Mouse (Mus musculus) testis, adult 2 months (tissue): ENCODE measurements around the gene Ghdc. TPM values are rescaled to one million over a fixed set of nuclear protein-coding genes. Genes with fewer than 3 reads are reported as not detected.

Experiments
- H3K27ac ChIP-seq: fragments of 200-500 bp; 2 replicates; pipeline ENCODE4 v1.5.1; 2012; ENCODE audit warnings: low read depth, low read length; ENCODE audit not compliant: control insufficient read depth, insufficient read depth
- H3K27me3 ChIP-seq: fragments of 200-500 bp; 2 replicates; pipeline ENCODE4 v1.6.1; 2012; ENCODE audit warnings: mild to moderate bottlenecking, low read length, moderate library complexity; ENCODE audit not compliant: control insufficient read depth, insufficient read depth
- H3K36me3 ChIP-seq: fragments of 200-500 bp; 2 replicates; pipeline ENCODE4 v1.6.1; 2012; ENCODE audit warnings: mild to moderate bottlenecking, low read length; ENCODE audit not compliant: control insufficient read depth, insufficient read depth
- H3K4me1 ChIP-seq: fragments of 200-500 bp; 2 replicates; pipeline ENCODE4 v1.6.1; 2012; ENCODE audit warnings: low read length; ENCODE audit not compliant: control insufficient read depth, insufficient read depth
- H3K4me3 ChIP-seq: fragments of 200-500 bp; 2 replicates; pipeline ENCODE4 v1.5.1; 2012; ENCODE audit warnings: low read depth, mild to moderate bottlenecking, low read length, moderate library complexity, mixed read lengths; ENCODE audit not compliant: control insufficient read depth
- CTCF ChIP-seq: fragments of 200-500 bp; IDR thresholded peaks from 2 replicates; pipeline ENCODE4 v1.5.1; 2012; ENCODE audit warnings: low read depth, mild to moderate bottlenecking, inconsistent platforms, low read length, moderate library complexity; ENCODE audit not compliant: control insufficient read depth, insufficient read depth, insufficient replicate concordance
- POLR2A ChIP-seq: fragments of 200-500 bp; IDR thresholded peaks from 2 replicates; pipeline ENCODE4 v1.6.1; 2012; ENCODE audit warnings: low read depth, mild to moderate bottlenecking, inconsistent platforms, low read length, moderate library complexity; ENCODE audit not compliant: control insufficient read depth
- polyA plus RNA-seq: library from polyadenylated mRNA; depleted of rRNA; stranded (reverse); fragments of >200 nt; gene quantifications from 2 replicates; pipeline ENCODE4 v1.2.3, GENCODE M21; 2012

The Ghdc gene
- polyA plus RNA-seq, 1 experiment, result 1.3 TPM

- no peak overlapping the region for H3K4me3 ChIP-seq
- H3K27ac ChIP-seq, result no peak overlapping the region
- peaks cover 11% of the 10 kb centered on the region for H3K4me1 ChIP-seq
- H3K27me3 ChIP-seq, result no peaks in the 10 kb centered on the region
- no peak for TF ChIP-seq POLR2A
- TF ChIP-seq CTCF, result no peak
- H3K36me3 ChIP-seq, result no peaks in the 10 kb centered on the region
These were observed 16.6 kb downstream of the Ghdc start for GRCm38 (mm10) chr11:100754021-100754692.

- H3K4me3 ChIP-seq, result no peak overlapping the region
- H3K27me3 ChIP-seq, result no peaks in the 10 kb centered on the region
- H3K36me3 ChIP-seq, result no peaks in the 10 kb centered on the region
- no peak overlapping the region for H3K27ac ChIP-seq
- TF ChIP-seq POLR2A, result no peak
- no peak for TF ChIP-seq CTCF
- H3K4me1 ChIP-seq, result peaks cover 6% of the 10 kb centered on the region
These were observed 18.5 kb downstream of the Ghdc start for GRCm38 (mm10) chr11:100752294-100752693.

DNA sequence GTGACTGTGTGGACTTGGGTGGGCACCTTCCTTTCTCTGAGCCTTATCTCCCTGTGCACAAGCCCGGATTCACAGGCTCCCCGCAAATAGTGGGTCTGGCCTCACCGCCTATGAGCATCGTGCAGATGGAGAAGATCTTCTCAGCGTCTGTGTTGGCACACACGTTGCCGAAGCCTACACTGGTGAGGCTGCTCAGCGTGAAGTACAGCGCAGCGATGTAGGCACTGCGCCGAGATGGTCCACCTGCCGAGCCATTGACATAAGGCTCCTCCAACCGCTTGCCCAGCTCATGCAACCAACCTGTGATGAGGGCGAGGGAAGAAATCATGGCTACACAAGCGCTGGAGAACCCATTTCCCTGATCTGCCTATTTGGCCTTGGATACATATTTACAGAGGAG is 20.6 kb downstream of the Ghdc start:
- Histone ChIP-seq H3K27me3 (no peaks in the 10 kb centered on the region), H3K4me1 (peaks cover 10% of the 10 kb centered on the region), H3K27ac (no peak overlapping the region), H3K36me3 (no peaks in the 10 kb centered on the region), H3K4me3 (no peak overlapping the region)
- TF ChIP-seq CTCF, result no peak
- no peak for TF ChIP-seq POLR2A

DNA sequence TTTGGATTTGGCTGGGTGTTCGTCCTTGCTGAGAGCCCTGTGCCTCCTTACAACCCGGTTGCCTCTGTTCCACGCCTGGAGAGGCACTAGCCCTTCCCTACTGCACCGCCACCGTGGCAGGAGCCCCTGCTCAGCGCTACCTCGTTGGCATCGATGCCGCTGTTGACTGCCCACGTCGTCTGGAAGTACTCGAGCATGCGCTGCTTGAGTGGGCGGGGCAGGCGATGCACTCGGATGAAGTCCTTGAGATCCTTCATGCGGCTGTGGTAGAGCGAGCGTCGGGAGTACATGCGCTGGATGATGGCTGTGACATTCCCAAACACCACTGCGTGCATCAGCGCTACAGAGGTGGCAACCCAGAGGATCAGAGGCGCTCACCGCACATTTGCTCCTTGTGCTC is 21.3 kb downstream of the Ghdc start:
- Histone ChIP-seq H3K36me3 (no peaks in the 10 kb centered on the region), H3K27me3 (no peaks in the 10 kb centered on the region), H3K4me3 (no peak overlapping the region), H3K4me1 (peaks cover 10% of the 10 kb centered on the region), H3K27ac (no peak overlapping the region)
- TF ChIP-seq POLR2A (no peak), CTCF (no peak)

- no peaks in the 10 kb centered on the region for H3K36me3 ChIP-seq
- no peak overlapping the region for H3K27ac ChIP-seq
- H3K27me3 ChIP-seq, result no peaks in the 10 kb centered on the region
- TF ChIP-seq CTCF, result no peak
- no peak for TF ChIP-seq POLR2A
- H3K4me1 ChIP-seq, result peaks cover 10% of the 10 kb centered on the region
- H3K4me3 ChIP-seq, result no peak overlapping the region
These were observed 22.1 kb downstream of the Ghdc start for GRCm38 (mm10) chr11:100748620-100749019.

DNA sequence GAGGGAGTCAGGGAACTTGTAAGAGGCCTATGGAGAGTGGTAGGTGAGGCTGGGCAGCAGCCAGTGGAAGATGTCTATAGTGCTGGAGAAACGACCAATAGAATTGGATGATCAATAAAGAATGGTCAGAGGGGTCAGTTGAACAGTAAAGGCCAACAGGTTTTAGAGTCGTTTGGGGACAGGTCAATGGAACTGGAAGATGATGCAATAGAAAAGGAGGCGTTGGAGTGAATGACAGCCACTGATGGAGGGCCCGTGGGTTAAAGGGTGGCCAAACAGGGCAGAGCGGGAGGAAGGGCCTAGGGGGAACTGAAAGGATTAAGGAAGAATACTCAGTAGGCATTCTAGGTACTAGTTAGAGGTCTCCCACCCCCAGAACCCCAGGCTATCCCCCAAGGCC is 23.6 kb downstream of the Ghdc start:
- Histone ChIP-seq H3K27ac (no peak overlapping the region), H3K27me3 (no peaks in the 10 kb centered on the region), H3K36me3 (no peaks in the 10 kb centered on the region), H3K4me3 (no peak overlapping the region), H3K4me1 (peaks cover 10% of the 10 kb centered on the region)
- TF ChIP-seq CTCF (no peak), POLR2A (no peak)

- peaks cover 10% of the 10 kb centered on the region for H3K4me1 ChIP-seq
- no peaks in the 10 kb centered on the region for H3K27me3 ChIP-seq
- TF ChIP-seq POLR2A (no peak), CTCF (no peak)
- no peak overlapping the region for H3K4me3 ChIP-seq
- no peaks in the 10 kb centered on the region for H3K36me3 ChIP-seq
- no peak overlapping the region for H3K27ac ChIP-seq
These were observed 24.2 kb downstream of the Ghdc start for GRCm38 (mm10) chr11:100746546-100746945.
